Mouse (Mus musculus) embryonic facial prominence, embryonic 14.5 days (tissue): Measurements from ENCODE around the gene Tbl1xr1. TPM values are rescaled to one million over a fixed set of nuclear protein-coding genes. Genes with fewer than 3 reads are reported as not detected.

ENCODE experiments used
- ATAC-seq: fragments of 200-750 bp; cut with Nextera tagmentation; 2 replicates; pipeline ENCODE4 v1.8.0; 2017; ENCODE audit warnings: low read depth, moderate number of reproducible peaks, moderate TSS enrichment
- DNase-seq: peaks from one replicate; pipeline ENCODE4 v3.0.0-alpha.2; 2015; ENCODE audit warnings: low spot score
- H3K27ac ChIP-seq: fragments of 300-500 bp; sonication (generic); replicated peaks from 2 replicates; pipeline ENCODE4 v1.5.1; 2014; ENCODE audit warnings: low read depth, mild to moderate bottlenecking, low read length, moderate library complexity
- H3K27me3 ChIP-seq: fragments of 300-500 bp; sonication (generic); replicated peaks from 2 replicates; pipeline ENCODE4 v1.6.1; 2014; ENCODE audit warnings: low read length; ENCODE audit not compliant: control insufficient read depth, insufficient read depth
- H3K36me3 ChIP-seq: fragments of 300-500 bp; sonication (generic); 2 replicates; pipeline ENCODE4 v1.6.1; 2014; ENCODE audit warnings: low read length, mixed read lengths; ENCODE audit not compliant: control insufficient read depth, insufficient read depth
- H3K4me1 ChIP-seq: fragments of 300-500 bp; sonication (generic); 2 replicates; pipeline ENCODE4 v1.6.1; 2014; ENCODE audit warnings: antibody characterized with exemption, low read length; ENCODE audit not compliant: control insufficient read depth, insufficient read depth
- H3K4me2 ChIP-seq: fragments of 300-500 bp; sonication (generic); 2 replicates; pipeline ENCODE4 v1.6.1; 2014; ENCODE audit warnings: low read depth, mild to moderate bottlenecking, low read length, moderate library complexity, mixed read lengths
- H3K4me3 ChIP-seq: fragments of 300-500 bp; sonication (generic); 2 replicates; pipeline ENCODE4 v1.5.1; 2014; ENCODE audit warnings: low read depth, mild to moderate bottlenecking, low read length
- H3K9ac ChIP-seq: fragments of 300-500 bp; sonication (generic); 2 replicates; pipeline ENCODE4 v1.6.1; 2014; ENCODE audit warnings: low read depth, mild to moderate bottlenecking, low read length, moderate library complexity, mixed read lengths
- H3K9me3 ChIP-seq: fragments of 300-500 bp; sonication (generic); 2 replicates; pipeline ENCODE4 v1.6.1; 2016; ENCODE audit warnings: low read length; ENCODE audit not compliant: control insufficient read depth
- WGBS: fragments of 180-500 bp; shearing (Covaris S2); extraction: QIAGEN DNeasy Blood & Tissue Kit; methylation state at CpG from one replicate; pipeline ENCODE4 v1.1.7; 2014; 5-methylcytosine and 5-hydroxymethylcytosine counted together
- polyA plus RNA-seq: library from polyadenylated mRNA; unstranded; fragments of >200 nt; fragmentation: Nextera tagmentation; extraction: Ambion mirVana; gene quantifications from 2 replicates; pipeline ENCODE4 v1.2.1, GENCODE M21; 2014

Gene Tbl1xr1
- polyA plus RNA-seq, 1 experiment from 2014 or later = 20.8 TPM

GRCm38 (mm10) chr3:22228052-22228451, 151.6 kb downstream of the Tbl1xr1 start:
- H3K27me3 ChIP-seq = no peaks in the 10 kb centered on the region
- no peaks in the 10 kb centered on the region for H3K4me1 ChIP-seq
- no peak for DNase-seq
- ATAC-seq = no peak
- H3K9ac ChIP-seq = no peak overlapping the region
- H3K36me3 ChIP-seq = no peaks in the 10 kb centered on the region
- no peaks in the 10 kb centered on the region for H3K9me3 ChIP-seq
- no peak overlapping the region for H3K4me3 ChIP-seq
- 68% methylated on average over 3 of the region's 3 CpGs for WGBS
- no peak overlapping the region for H3K27ac ChIP-seq
- H3K4me2 ChIP-seq = no peak overlapping the region

- DNase-seq = no peak
- 67% methylated on average over 3 of the region's 3 CpGs for WGBS
Observed at GRCm38 (mm10) chr3:22230635-22231034, 154.2 kb downstream of the Tbl1xr1 start.

GRCm38 (mm10) chr3:22238106-22238900, 161.9 kb downstream of the Tbl1xr1 start:
- 0 out of 2 replicates have a peak, but pooled peaks cover 3% of the 10 kb centered on the region for H3K9me3 ChIP-seq
- no peak overlapping the region for H3K4me2 ChIP-seq
- no peak for ATAC-seq
- no peaks in the 10 kb centered on the region for H3K27me3 ChIP-seq
- H3K4me3 ChIP-seq = no peak overlapping the region
- no peak overlapping the region for H3K27ac ChIP-seq
- no peak overlapping the region for H3K9ac ChIP-seq
- no peaks in the 10 kb centered on the region for H3K4me1 ChIP-seq
- peak; percentile 20 for DNase-seq
- 86% methylated on average over 16 of the region's 16 CpGs for WGBS
- no peaks in the 10 kb centered on the region for H3K36me3 ChIP-seq

More at GRCm38 (mm10) chr3:22230635-22231034, 154.2 kb downstream of the Tbl1xr1 start:
- ATAC-seq = no peak
- Histone ChIP-seq H3K4me2 (no peak overlapping the region), H3K27ac (no peak overlapping the region), H3K27me3 (no peaks in the 10 kb centered on the region), H3K4me3 (no peak overlapping the region), H3K4me1 (no peaks in the 10 kb centered on the region), H3K36me3 (no peaks in the 10 kb centered on the region), H3K9ac (no peak overlapping the region), H3K9me3 (no peaks in the 10 kb centered on the region)
